Mouse (Mus musculus) urinary bladder, postnatal 10 days (tissue): ENCODE results near the gene Tbc1d19.

Experiments
- DNase-seq: peaks from one replicate; pipeline ENCODE4 v3.0.0; 2022; ENCODE audit warnings: low spot score

The Tbc1d19 gene

GRCm38 (mm10) chr5:53953216-53953615, 143.8 kb downstream of the Tbc1d19 start:
- no peak for DNase-seq
